Mouse (Mus musculus) midbrain, embryonic 16.5 days (tissue): ENCODE measurements around the gene Aco1. TPM values are rescaled to one million over a fixed set of nuclear protein-coding genes. Genes with fewer than 3 reads are reported as not detected.

Experiments
- ATAC-seq: fragments of 200-750 bp; cut with Nextera tagmentation; 2 replicates; pipeline ENCODE4 v1.8.0; 2017; ENCODE audit warnings: moderate TSS enrichment
- H3K27ac ChIP-seq: fragments of 300-500 bp; sonication (generic); 2 replicates; pipeline ENCODE4 v1.5.1; 2014; ENCODE audit warnings: mild to moderate bottlenecking, low read length, mixed read lengths
- H3K27me3 ChIP-seq: fragments of 300-500 bp; sonication (generic); 2 replicates; pipeline ENCODE4 v1.6.1; 2014; ENCODE audit warnings: low read depth, low read length, mixed read lengths; ENCODE audit not compliant: control insufficient read depth, insufficient read depth
- H3K36me3 ChIP-seq: fragments of 300-500 bp; sonication (generic); 2 replicates; pipeline ENCODE4 v1.6.1; 2014; ENCODE audit warnings: mild to moderate bottlenecking, low read length, moderate library complexity, mixed read lengths; ENCODE audit not compliant: control insufficient read depth, insufficient read depth
- H3K4me1 ChIP-seq: fragments of 300-500 bp; sonication (generic); 2 replicates; pipeline ENCODE4 v1.6.1; 2014; ENCODE audit warnings: mild to moderate bottlenecking, low read length, mixed read lengths; ENCODE audit not compliant: control insufficient read depth, insufficient read depth
- H3K4me2 ChIP-seq: fragments of 300-500 bp; sonication (generic); 2 replicates; pipeline ENCODE4 v1.6.1; 2014; ENCODE audit warnings: mild to moderate bottlenecking, low read length, mixed read lengths
- H3K4me3 ChIP-seq: fragments of 300-500 bp; sonication (generic); 2 replicates; pipeline ENCODE4 v1.5.1; 2014; ENCODE audit warnings: low read depth, mild to moderate bottlenecking, low read length, moderate library complexity, mixed read lengths
- H3K9ac ChIP-seq: fragments of 300-500 bp; sonication (generic); 2 replicates; pipeline ENCODE4 v1.6.1; 2014; ENCODE audit warnings: low read depth, low read length, mixed read lengths
- H3K9me3 ChIP-seq: fragments of 300-500 bp; sonication (generic); replicated peaks from 2 replicates; pipeline ENCODE4 v1.6.1; 2014; ENCODE audit warnings: mild to moderate bottlenecking, low read length, mixed read lengths; ENCODE audit not compliant: control insufficient read depth, poor library complexity, severe bottlenecking
- WGBS: fragments of 180-500 bp; shearing (Covaris S2); extraction: QIAGEN DNeasy Blood & Tissue Kit; methylation state at CpG from one replicate; pipeline ENCODE4 v1.1.7; 2014; 5-methylcytosine and 5-hydroxymethylcytosine counted together
- polyA plus RNA-seq: library from polyadenylated mRNA; unstranded; fragments of >200 nt; fragmentation: Nextera tagmentation; extraction: Ambion mirVana; gene quantifications from 2 replicates; pipeline ENCODE4 v1.2.1, GENCODE M21; 2015

Aco1 gene
- polyA plus RNA-seq, 1 experiment from 2014 or later, result 46.0 TPM

GRCm38 (mm10) chr4:40233062-40233664 is 90.3 kb downstream of the Aco1 start:
- WGBS, result 97% methylated on average over 7 of the region's 7 CpGs
- no peak for ATAC-seq

GRCm38 (mm10) chr4:40234256-40234655 is 91.4 kb downstream of the Aco1 start:
- Histone ChIP-seq H3K4me1 (peaks cover 9% of the 10 kb centered on the region), H3K4me3 (no peak overlapping the region), H3K9me3 (no peaks in the 10 kb centered on the region), H3K27me3 (no peaks in the 10 kb centered on the region), H3K4me2 (no peak overlapping the region), H3K27ac (no peak overlapping the region), H3K9ac (no peak overlapping the region), H3K36me3 (no peaks in the 10 kb centered on the region)
- WGBS, result 76% methylated on average over 6 of the region's 6 CpGs
- no peak for ATAC-seq

More at GRCm38 (mm10) chr4:40233062-40233664, 90.3 kb downstream of the Aco1 start:
- Histone ChIP-seq H3K9ac (no peak overlapping the region), H3K27ac (no peak overlapping the region), H3K9me3 (no peaks in the 10 kb centered on the region), H3K4me3 (no peak overlapping the region), H3K4me2 (no peak overlapping the region), H3K4me1 (no peaks in the 10 kb centered on the region), H3K27me3 (no peaks in the 10 kb centered on the region), H3K36me3 (no peaks in the 10 kb centered on the region)

GRCm38 (mm10) chr4:40236829-40237228 is 93.9 kb downstream of the Aco1 start:
- Histone ChIP-seq H3K9me3 (no peaks in the 10 kb centered on the region), H3K27me3 (no peaks in the 10 kb centered on the region), H3K4me3 (no peak overlapping the region), H3K36me3 (no peaks in the 10 kb centered on the region), H3K4me1 (peaks cover 14% of the 10 kb centered on the region), H3K9ac (no peak overlapping the region), H3K4me2 (no peak overlapping the region), H3K27ac (no peak overlapping the region)
- 92% methylated on average over 4 of the region's 4 CpGs for WGBS
- no peak for ATAC-seq

- Histone ChIP-seq H3K36me3 (no peaks in the 10 kb centered on the region), H3K27ac (no peak overlapping the region), H3K27me3 (no peaks in the 10 kb centered on the region), H3K4me3 (peak overlapping the region; percentile 42), H3K9me3 (no peaks in the 10 kb centered on the region), H3K4me2 (peak overlapping the region; percentile 78), H3K4me1 (peaks cover 14% of the 10 kb centered on the region), H3K9ac (0 out of 2 replicates have a peak overlapping the region, but pooled peaks have one; percentile 54)
- peak; percentile 66; the same call in 1 of the 2 replicates for ATAC-seq
- WGBS, result 1% methylated on average over 17 of the region's 17 CpGs
Observed at GRCm38 (mm10) chr4:40238483-40239408, 95.9 kb downstream of the Aco1 start.

- peak; percentile 66 for ATAC-seq
- Histone ChIP-seq H3K9me3 (no peaks in the 10 kb centered on the region), H3K36me3 (no peaks in the 10 kb centered on the region), H3K4me3 (peak within 1 kb of the TSS; percentile 42), H3K27me3 (no peaks in the 10 kb centered on the region), H3K27ac (no peak within 1 kb of the TSS), H3K9ac (peak within 1 kb of the TSS; percentile 54; the same call in 1 of the 2 replicates), H3K4me1 (peaks cover 14% of the 10 kb centered on the region), H3K4me2 (peak within 1 kb of the TSS; percentile 78)
- 2% methylated on average over 31 of the region's 35 CpGs for WGBS
Observed at GRCm38 (mm10) chr4:40239409-40240271, 96.8 kb downstream of the Aco1 start, which contains the start of gene Ddx58. Gene Ddx58 (minus strand): TSS chr4:40239828.

- Histone ChIP-seq H3K27me3 (no peaks in the 10 kb centered on the region), H3K4me3 (no peak overlapping the region; the same call in 1 of the 2 replicates), H3K4me2 (peak overlapping the region; percentile 78; the same call in 1 of the 2 replicates), H3K9ac (no peak overlapping the region), H3K4me1 (peaks cover 14% of the 10 kb centered on the region), H3K9me3 (no peaks in the 10 kb centered on the region), H3K27ac (no peak overlapping the region), H3K36me3 (no peaks in the 10 kb centered on the region)
- 69% methylated on average over 5 of the region's 5 CpGs for WGBS
- 0 out of 2 replicates have a peak, but pooled peaks have one; percentile 11 for ATAC-seq
Observed at GRCm38 (mm10) chr4:40240272-40240744, 97.4 kb downstream of the Aco1 start.

GRCm38 (mm10) chr4:40241928-40242327 is 99.0 kb downstream of the Aco1 start:
- no peaks in the 10 kb centered on the region for H3K9me3 ChIP-seq
- no peak for ATAC-seq
- 56% methylated on average over 6 of the region's 6 CpGs for WGBS
- no peaks in the 10 kb centered on the region for H3K36me3 ChIP-seq
- no peak overlapping the region for H3K4me2 ChIP-seq
- peaks cover 14% of the 10 kb centered on the region for H3K4me1 ChIP-seq
- H3K9ac ChIP-seq, result no peak overlapping the region
- H3K4me3 ChIP-seq, result no peak overlapping the region
- no peaks in the 10 kb centered on the region for H3K27me3 ChIP-seq
- H3K27ac ChIP-seq, result no peak overlapping the region

- no peaks in the 10 kb centered on the region for H3K36me3 ChIP-seq
- no peak overlapping the region for H3K9ac ChIP-seq
- no peak overlapping the region for H3K4me2 ChIP-seq
- no peak for ATAC-seq
- H3K27ac ChIP-seq, result no peak overlapping the region
- H3K27me3 ChIP-seq, result no peaks in the 10 kb centered on the region
- H3K4me3 ChIP-seq, result no peak overlapping the region
- no peaks in the 10 kb centered on the region for H3K9me3 ChIP-seq
- H3K4me1 ChIP-seq, result peaks cover 14% of the 10 kb centered on the region
- 83% methylated on average over 4 of the region's 4 CpGs for WGBS
Observed at GRCm38 (mm10) chr4:40243006-40243405, 100.1 kb downstream of the Aco1 start.
